Mouse (Mus musculus): ENCODE measurements at regions not wholly inside any gene's neighbourhood (a gene's known extent, or its start where the extent isn't known, plus 50 kb on each side); places are given as distances from the start of the nearest gene placed in this dataset.

- TF ChIP-seq POLR2A (IDR thresholded peaks at IDR 0.05; ENCODE audit: control insufficient read depth, extremely low read depth, insufficient read depth, low read length, poor library complexity) (no peak), CTCF (IDR thresholded peaks at IDR 0.05; ENCODE audit: borderline replicate concordance, control insufficient read depth, extremely low read depth, insufficient read depth, low read length, poor library complexity) (no peak)
Observed at GRCm38 (mm10) chr13:84025348-84025747, 196.7 kb upstream of the Tmem161b start.
